Mouse (Mus musculus): ENCODE data around the gene Noa1. TPM values are rescaled to one million over a fixed set of nuclear protein-coding genes. Genes with fewer than 3 reads are reported as not detected.

Noa1 gene
- polyA plus RNA-seq, 1 experiment from 2014 or later = 23.7 TPM

DNA sequence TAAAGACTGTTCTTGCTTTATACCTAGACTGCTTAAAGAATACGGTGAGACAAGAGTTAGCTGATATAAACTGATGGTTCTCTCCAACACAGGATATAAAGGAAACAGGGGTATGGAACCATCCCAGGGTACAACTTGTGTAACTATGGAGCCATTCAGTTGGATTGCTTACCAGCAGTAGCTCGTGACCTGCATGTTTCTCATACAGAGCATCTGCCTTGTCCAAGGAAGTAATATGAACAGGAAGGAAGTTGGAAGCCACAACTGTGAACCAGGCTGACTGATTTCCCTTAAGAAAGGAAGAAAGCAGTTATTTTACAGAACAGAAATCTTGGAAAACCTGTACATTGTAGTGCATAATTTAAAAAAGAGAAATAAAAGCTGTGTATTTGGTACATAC is 10.4 kb downstream of the Noa1 start:
- WGBS = 87% methylated on average over 2 of the region's 2 CpGs
- Histone ChIP-seq H3K27ac (ENCODE audit: low read length) (no peak overlapping the region), H3K4me3 (ENCODE audit: low read length) (no peak overlapping the region), H3K4me2 (ENCODE audit: low read depth, low read length) (no peak overlapping the region), H3K9me3 (replicated peaks; ENCODE audit: control insufficient read depth, low read length) (no peaks in the 10 kb centered on the region), H3K9ac (ENCODE audit: low read length) (no peak overlapping the region), H3K27me3 (ENCODE audit: control insufficient read depth, insufficient read depth, low read length) (no peaks in the 10 kb centered on the region), H3K4me1 (ENCODE audit: control insufficient read depth, insufficient read depth, low read length) (no peaks in the 10 kb centered on the region), H3K36me3 (ENCODE audit: control insufficient read depth, insufficient read depth) (peaks cover 36% of the 10 kb centered on the region)
- no peak for ATAC-seq (replicated peaks; ENCODE audit: extremely low read depth, insufficient read depth, low FRiP score)

DNA sequence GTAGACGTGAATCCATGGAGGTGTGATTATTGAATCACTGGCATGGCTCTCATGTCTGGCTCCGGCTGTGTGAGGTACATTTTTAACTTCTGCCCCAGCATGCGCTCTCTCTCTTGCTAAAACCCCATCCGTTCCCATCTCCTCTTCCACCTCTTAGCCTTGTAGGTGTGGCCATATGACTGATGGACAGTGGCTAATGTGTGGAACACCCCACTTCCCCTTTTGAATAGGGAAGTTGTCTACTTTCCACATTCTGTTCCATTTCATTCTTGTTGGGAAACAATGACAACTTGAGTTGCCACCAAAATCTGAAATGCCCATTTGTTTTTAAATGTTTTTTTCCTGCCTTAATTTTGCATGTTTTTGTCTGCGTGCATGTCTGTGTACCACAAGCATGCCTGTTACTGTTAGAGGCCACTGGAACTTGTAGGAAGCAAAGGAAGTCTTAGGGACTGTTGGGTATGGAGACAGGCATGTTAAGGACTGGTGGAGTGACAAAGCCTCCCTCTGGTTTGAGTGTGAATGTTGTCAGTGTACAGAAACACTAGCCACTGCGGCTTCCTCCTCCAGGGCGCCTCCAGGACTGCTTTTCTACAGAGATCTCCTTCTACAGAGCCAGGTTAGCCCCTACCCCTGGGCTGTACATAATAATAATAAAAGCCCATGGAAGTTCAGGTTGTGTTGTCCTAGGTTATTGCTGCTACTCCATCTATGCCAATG is 16.9 kb downstream of the Noa1 start:
- WGBS = 83% methylated on average over 7 of the region's 7 CpGs
- H3K27me3 ChIP-seq (ENCODE audit: control insufficient read depth, insufficient read depth, low read length) = no peaks in the 10 kb centered on the region
- no peaks in the 10 kb centered on the region for H3K9me3 ChIP-seq (replicated peaks; ENCODE audit: control insufficient read depth, low read length)
- no peaks in the 10 kb centered on the region for H3K4me1 ChIP-seq (ENCODE audit: control insufficient read depth, insufficient read depth, low read length)
- peaks cover 39% of the 10 kb centered on the region for H3K36me3 ChIP-seq (ENCODE audit: control insufficient read depth, insufficient read depth)
- no peak overlapping the region for H3K4me3 ChIP-seq (ENCODE audit: low read length)
- no peak overlapping the region for H3K4me2 ChIP-seq (ENCODE audit: low read depth, low read length)
- ATAC-seq (replicated peaks; ENCODE audit: extremely low read depth, insufficient read depth, low FRiP score) = no peak
- H3K27ac ChIP-seq (ENCODE audit: low read length) = no peak overlapping the region
- no peak overlapping the region for H3K9ac ChIP-seq (ENCODE audit: low read length)

DNA sequence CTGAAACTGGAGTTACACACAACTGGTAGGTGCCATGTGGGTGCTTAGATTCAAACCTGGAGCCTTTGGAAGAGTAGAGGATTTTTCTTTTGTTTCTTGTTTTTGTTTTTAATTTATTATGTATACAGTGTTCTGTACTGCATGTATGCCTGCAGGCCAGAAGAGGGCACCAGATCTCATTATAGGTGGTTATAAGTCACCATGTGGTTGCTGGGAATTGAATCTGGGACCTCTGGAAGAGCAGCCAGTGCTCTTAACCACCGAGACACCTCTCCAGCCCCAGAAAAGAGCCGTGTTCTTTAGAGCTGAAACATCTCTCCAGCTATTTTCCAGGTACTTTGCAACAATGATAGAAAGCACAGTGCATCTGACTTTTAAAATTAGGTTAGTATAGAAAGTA is 19.3 kb downstream of the Noa1 start:
- 90% methylated on average over 2 of the region's 2 CpGs for WGBS
- Histone ChIP-seq H3K9ac (ENCODE audit: low read length) (no peak overlapping the region), H3K9me3 (replicated peaks; ENCODE audit: control insufficient read depth, low read length) (no peaks in the 10 kb centered on the region), H3K4me2 (ENCODE audit: low read depth, low read length) (no peak overlapping the region), H3K27me3 (ENCODE audit: control insufficient read depth, insufficient read depth, low read length) (no peaks in the 10 kb centered on the region), H3K27ac (ENCODE audit: low read length) (no peak overlapping the region), H3K4me1 (ENCODE audit: control insufficient read depth, insufficient read depth, low read length) (peaks cover 8% of the 10 kb centered on the region; the same call in 1 of the 2 replicates), H3K36me3 (ENCODE audit: control insufficient read depth, insufficient read depth) (peaks cover 28% of the 10 kb centered on the region), H3K4me3 (ENCODE audit: low read length) (no peak overlapping the region)
- no peak for ATAC-seq (replicated peaks; ENCODE audit: extremely low read depth, insufficient read depth, low FRiP score)

DNA sequence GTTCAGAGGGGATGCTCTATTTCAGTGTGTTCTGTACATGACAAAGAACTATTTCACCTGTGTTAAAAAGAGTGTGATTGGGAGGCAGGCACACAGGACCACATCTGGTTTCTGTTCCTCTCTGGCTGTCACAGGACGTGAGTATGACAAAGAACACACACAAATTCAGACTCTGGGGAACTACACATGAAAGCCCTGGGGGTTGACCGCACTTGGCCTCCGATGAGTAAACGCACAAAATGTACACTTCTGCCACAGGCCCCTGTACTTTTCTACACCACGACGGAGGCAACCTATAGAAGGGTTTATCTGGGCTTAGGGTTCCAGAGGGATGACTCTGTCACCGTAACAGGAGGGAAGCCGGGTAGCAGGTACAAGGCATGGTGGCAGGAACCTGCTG is 20.2 kb downstream of the Noa1 start:
- Histone ChIP-seq H3K27ac (ENCODE audit: low read length) (no peak overlapping the region), H3K4me1 (ENCODE audit: control insufficient read depth, insufficient read depth, low read length) (peaks cover 8% of the 10 kb centered on the region; the same call in 1 of the 2 replicates), H3K9me3 (replicated peaks; ENCODE audit: control insufficient read depth, low read length) (no peaks in the 10 kb centered on the region), H3K4me3 (ENCODE audit: low read length) (no peak overlapping the region), H3K9ac (ENCODE audit: low read length) (no peak overlapping the region), H3K4me2 (ENCODE audit: low read depth, low read length) (no peak overlapping the region), H3K27me3 (ENCODE audit: control insufficient read depth, insufficient read depth, low read length) (no peaks in the 10 kb centered on the region), H3K36me3 (ENCODE audit: control insufficient read depth, insufficient read depth) (peaks cover 24% of the 10 kb centered on the region)
- no peak for ATAC-seq (replicated peaks; ENCODE audit: extremely low read depth, insufficient read depth, low FRiP score)
- 63% methylated on average over 8 of the region's 8 CpGs for WGBS

DNA sequence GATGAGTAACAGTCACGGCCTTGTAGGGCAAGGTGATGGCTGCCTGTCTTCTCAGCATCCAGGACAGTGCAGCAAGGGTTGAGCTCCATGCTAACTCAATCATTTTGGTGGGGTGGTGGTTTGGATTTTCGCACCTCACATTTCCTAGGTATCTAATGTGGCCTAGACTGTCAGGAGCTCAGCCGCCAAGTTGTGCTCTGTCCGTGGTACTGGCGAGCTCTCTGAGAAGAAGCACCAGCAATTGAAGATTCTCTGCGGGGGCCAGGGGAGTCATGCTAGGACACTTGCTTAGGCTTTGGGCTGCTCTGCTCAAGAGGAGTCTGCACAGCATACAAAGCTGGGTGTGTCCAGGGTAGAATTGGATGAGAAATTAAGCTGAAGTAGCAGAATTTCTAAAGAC is 22.0 kb downstream of the Noa1 start:
- peaks cover 8% of the 10 kb centered on the region; the same call in 1 of the 2 replicates for H3K4me1 ChIP-seq (ENCODE audit: control insufficient read depth, insufficient read depth, low read length)
- H3K4me3 ChIP-seq (ENCODE audit: low read length) = no peak overlapping the region
- no peak overlapping the region for H3K4me2 ChIP-seq (ENCODE audit: low read depth, low read length)
- no peak overlapping the region for H3K9ac ChIP-seq (ENCODE audit: low read length)
- ATAC-seq (replicated peaks; ENCODE audit: extremely low read depth, insufficient read depth, low FRiP score) = no peak
- 73% methylated on average over 6 of the region's 6 CpGs for WGBS
- H3K27ac ChIP-seq (ENCODE audit: low read length) = no peak overlapping the region
- no peaks in the 10 kb centered on the region for H3K27me3 ChIP-seq (ENCODE audit: control insufficient read depth, insufficient read depth, low read length)
- H3K9me3 ChIP-seq (replicated peaks; ENCODE audit: control insufficient read depth, low read length) = no peaks in the 10 kb centered on the region
- peaks cover 18% of the 10 kb centered on the region for H3K36me3 ChIP-seq (ENCODE audit: control insufficient read depth, insufficient read depth)

DNA sequence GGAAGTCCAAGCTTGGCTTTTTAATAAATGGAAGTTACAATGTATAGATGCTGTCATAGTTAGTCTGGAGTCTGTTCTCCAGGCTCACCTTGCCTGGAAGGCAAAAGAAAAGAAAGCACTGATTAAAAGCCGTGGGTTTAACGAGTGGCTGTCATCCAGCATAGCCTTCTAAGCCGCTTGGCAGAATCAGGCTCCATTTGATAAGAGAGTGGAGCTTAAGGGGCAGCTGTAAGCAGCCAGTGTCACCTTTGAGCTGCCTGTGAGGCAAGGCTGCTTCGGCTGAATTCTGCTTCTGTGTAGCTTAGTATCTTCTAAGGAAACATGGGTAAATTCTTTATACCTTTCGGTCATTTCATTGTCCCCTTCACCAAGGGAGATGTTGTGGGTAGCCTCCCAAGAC is 23.0 kb downstream of the Noa1 start:
- Histone ChIP-seq H3K4me2 (ENCODE audit: low read depth, low read length) (no peak overlapping the region), H3K27ac (ENCODE audit: low read length) (no peak overlapping the region), H3K4me3 (ENCODE audit: low read length) (no peak overlapping the region), H3K4me1 (ENCODE audit: control insufficient read depth, insufficient read depth, low read length) (peaks cover 8% of the 10 kb centered on the region; the same call in 1 of the 2 replicates), H3K9me3 (replicated peaks; ENCODE audit: control insufficient read depth, low read length) (no peaks in the 10 kb centered on the region), H3K9ac (ENCODE audit: low read length) (no peak overlapping the region), H3K36me3 (ENCODE audit: control insufficient read depth, insufficient read depth) (peaks cover 24% of the 10 kb centered on the region), H3K27me3 (ENCODE audit: control insufficient read depth, insufficient read depth, low read length) (no peaks in the 10 kb centered on the region)
- WGBS = 39% methylated on average over 5 of the region's 5 CpGs
- ATAC-seq (replicated peaks; ENCODE audit: extremely low read depth, insufficient read depth, low FRiP score) = no peak

DNA sequence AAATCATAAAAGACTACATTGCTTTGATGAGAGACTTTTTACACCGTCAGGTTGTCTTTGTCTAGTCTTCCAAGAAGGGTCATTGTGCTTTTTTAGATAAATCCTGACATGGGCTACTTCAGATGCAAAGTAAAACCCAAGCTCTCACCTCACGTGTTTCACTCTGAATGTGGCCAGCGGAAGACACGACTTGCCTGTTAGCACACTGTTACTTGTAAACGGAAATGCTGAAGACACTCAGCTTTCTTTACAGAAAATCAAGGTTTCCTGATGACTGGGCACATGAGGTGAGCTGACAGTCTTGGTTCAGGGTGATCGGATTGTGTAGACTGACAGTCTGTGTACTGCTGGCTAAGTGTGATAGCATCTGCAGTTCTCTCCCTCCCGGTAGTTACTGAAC is 24.2 kb downstream of the Noa1 start:
- Histone ChIP-seq H3K4me2 (ENCODE audit: low read depth, low read length) (no peak overlapping the region), H3K27ac (ENCODE audit: low read length) (no peak overlapping the region), H3K36me3 (ENCODE audit: control insufficient read depth, insufficient read depth) (peaks cover 36% of the 10 kb centered on the region), H3K4me1 (ENCODE audit: control insufficient read depth, insufficient read depth, low read length) (peaks cover 8% of the 10 kb centered on the region; the same call in 1 of the 2 replicates), H3K9ac (ENCODE audit: low read length) (no peak overlapping the region), H3K27me3 (ENCODE audit: control insufficient read depth, insufficient read depth, low read length) (no peaks in the 10 kb centered on the region), H3K4me3 (ENCODE audit: low read length) (no peak overlapping the region), H3K9me3 (replicated peaks; ENCODE audit: control insufficient read depth, low read length) (no peaks in the 10 kb centered on the region)
- WGBS = 82% methylated on average over 7 of the region's 7 CpGs
- ATAC-seq (replicated peaks; ENCODE audit: extremely low read depth, insufficient read depth, low FRiP score) = no peak

DNA sequence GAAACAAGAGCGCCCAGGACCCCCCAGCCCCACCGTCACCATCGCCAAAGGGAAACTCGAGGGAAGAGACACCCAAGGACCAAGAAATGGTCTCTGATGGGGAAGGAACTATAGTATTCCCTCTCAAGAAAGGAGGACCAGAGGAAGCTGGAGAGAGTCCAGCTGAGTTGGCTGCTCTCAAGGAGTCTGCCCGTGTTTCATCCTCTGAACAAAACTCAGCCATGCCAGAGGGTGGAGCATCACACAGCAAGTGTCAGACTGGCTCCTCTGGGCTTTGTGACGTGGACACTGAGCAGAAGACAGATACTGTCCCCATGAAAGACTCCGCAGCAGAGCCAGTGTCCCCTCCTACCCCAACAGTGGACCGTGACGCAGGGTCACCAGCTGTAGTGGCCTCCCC is 27.6 kb downstream of the Noa1 start:
- WGBS = 84% methylated on average over 9 of the region's 9 CpGs
- Histone ChIP-seq H3K27me3 (ENCODE audit: control insufficient read depth, insufficient read depth, low read length) (no peaks in the 10 kb centered on the region), H3K4me3 (ENCODE audit: low read length) (no peak overlapping the region), H3K4me1 (ENCODE audit: control insufficient read depth, insufficient read depth, low read length) (peaks cover 8% of the 10 kb centered on the region; the same call in 1 of the 2 replicates), H3K9me3 (replicated peaks; ENCODE audit: control insufficient read depth, low read length) (no peaks in the 10 kb centered on the region), H3K9ac (ENCODE audit: low read length) (no peak overlapping the region), H3K36me3 (ENCODE audit: control insufficient read depth, insufficient read depth) (peaks cover 32% of the 10 kb centered on the region), H3K27ac (ENCODE audit: low read length) (no peak overlapping the region), H3K4me2 (ENCODE audit: low read depth, low read length) (no peak overlapping the region)
- no peak for ATAC-seq (replicated peaks; ENCODE audit: extremely low read depth, insufficient read depth, low FRiP score)

DNA sequence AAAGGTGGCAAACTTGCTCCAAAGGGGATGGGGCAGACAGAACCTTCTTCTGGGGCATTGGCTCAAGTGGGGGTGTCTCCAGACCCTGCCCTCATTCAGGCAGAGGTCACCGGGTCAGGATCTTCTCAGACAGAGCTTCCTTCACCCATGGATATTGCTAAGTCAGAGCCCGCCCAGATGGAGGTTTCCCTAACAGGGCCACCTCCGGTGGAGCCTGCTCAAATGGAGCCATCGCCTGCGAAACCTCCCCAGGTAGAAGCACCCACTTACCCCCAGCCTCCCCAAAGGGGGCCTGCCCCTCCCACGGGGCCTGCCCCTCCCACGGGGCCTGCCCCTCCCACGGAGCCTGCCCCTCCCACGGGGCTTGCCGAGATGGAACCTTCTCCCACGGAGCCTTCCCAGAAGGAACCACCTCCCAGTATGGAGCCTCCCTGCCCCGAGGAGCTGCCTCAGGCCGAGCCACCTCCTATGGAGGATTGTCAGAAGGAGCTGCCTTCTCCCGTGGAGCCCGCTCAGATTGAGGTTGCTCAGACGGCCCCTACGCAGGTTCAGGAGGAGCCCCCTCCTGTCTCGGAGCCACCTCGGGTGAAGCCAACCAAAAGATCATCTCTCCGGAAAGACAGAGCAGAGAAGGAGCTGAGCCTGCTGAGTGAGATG is 28.2 kb downstream of the Noa1 start:
- H3K4me2 ChIP-seq (ENCODE audit: low read depth, low read length) = no peak overlapping the region
- no peak overlapping the region for H3K9ac ChIP-seq (ENCODE audit: low read length)
- 85% methylated on average over 20 of the region's 20 CpGs for WGBS
- no peak overlapping the region for H3K27ac ChIP-seq (ENCODE audit: low read length)
- H3K36me3 ChIP-seq (ENCODE audit: control insufficient read depth, insufficient read depth) = peaks cover 36% of the 10 kb centered on the region
- no peaks in the 10 kb centered on the region for H3K27me3 ChIP-seq (ENCODE audit: control insufficient read depth, insufficient read depth, low read length)
- ATAC-seq (replicated peaks; ENCODE audit: extremely low read depth, insufficient read depth, low FRiP score) = no peak
- H3K9me3 ChIP-seq (replicated peaks; ENCODE audit: control insufficient read depth, low read length) = no peaks in the 10 kb centered on the region
- H3K4me3 ChIP-seq (ENCODE audit: low read length) = no peak overlapping the region
- H3K4me1 ChIP-seq (ENCODE audit: control insufficient read depth, insufficient read depth, low read length) = peaks cover 3% of the 10 kb centered on the region; the same call in 1 of the 2 replicates

Data from heart, embryonic 16.5 days (tissue).